18 mouse cellular contexts compared by ENCODE assay signal in the genomic region with DNA sequence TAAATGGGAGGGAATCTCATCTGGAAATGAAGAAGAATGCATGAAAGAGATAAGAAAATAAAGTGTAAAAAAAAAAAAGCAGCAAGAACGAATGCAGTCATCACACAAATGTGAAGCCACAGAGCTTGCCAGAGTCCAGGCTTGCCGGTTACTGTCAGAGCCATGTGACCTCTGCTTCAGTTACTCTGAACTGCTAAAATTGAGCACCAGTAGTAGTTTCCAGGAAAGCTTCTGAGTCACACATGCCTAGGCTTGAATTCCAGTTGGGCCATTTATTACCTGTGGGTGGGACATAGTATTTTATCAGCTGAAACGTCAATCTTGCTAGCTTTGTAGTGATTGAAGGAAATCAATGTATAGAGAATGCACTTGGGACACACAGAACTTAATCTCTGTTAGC. TPM values are rescaled to one million over a fixed set of nuclear protein-coding genes. Genes with fewer than 3 reads are reported as not detected.
A peak's percentile ranks its signal among the peaks of the same experiment; 100 is the strongest.
DNase-seq lines count a peak whose midpoint lies in the region; ATAC-seq and TF ChIP-seq lines count a peak whose summit lies in the region.
"Had no signal": no experiment of that assay in that cellular context is flagged by ENCODE, and none has a peak within 500 bp of the region (broad histone marks: within the 10 kb centered on the region; RNA-seq: fewer than 3 reads in every experiment).

No protein-coding gene starts in this region.

- H3K4me1 ChIP-seq in heart, embryonic 11.5 days (ENCODE audit: control insufficient read depth, insufficient read depth, low read length): no peaks in the 10 kb centered on the region
- peaks cover 7% of the 10 kb centered on the region for H3K4me1 ChIP-seq in embryonic fibroblast, embryonic 13.5 days (ENCODE audit: control insufficient read depth, insufficient read depth, low read length)
- no peaks in the 10 kb centered on the region for H3K4me1 ChIP-seq in stomach, postnatal 0 days (replicated peaks; ENCODE audit: control insufficient read depth, insufficient read depth)
- H3K4me1 ChIP-seq: forebrain, embryonic 15.5 days; kidney, embryonic 15.5 days; liver, embryonic 12.5 days; midbrain, embryonic 13.5 days had no signal

- no peak overlapping the region for H3K4me2 ChIP-seq in heart, embryonic 11.5 days
- no peak overlapping the region for H3K4me2 ChIP-seq in stomach, postnatal 0 days (replicated peaks; ENCODE audit: low read depth)
- H3K4me2 ChIP-seq: forebrain, embryonic 15.5 days; kidney, embryonic 15.5 days; liver, embryonic 12.5 days; midbrain, embryonic 13.5 days had no signal

- H3K27me3 ChIP-seq in heart, embryonic 11.5 days (ENCODE audit: control insufficient read depth, insufficient read depth, low read length): no peaks in the 10 kb centered on the region
- H3K27me3 ChIP-seq in stomach, postnatal 0 days (ENCODE audit: control insufficient read depth, insufficient read depth, low read length): no peaks in the 10 kb centered on the region
- H3K27me3 ChIP-seq: forebrain, embryonic 15.5 days; kidney, embryonic 15.5 days; liver, embryonic 12.5 days; midbrain, embryonic 13.5 days had no signal

- ATAC-seq in heart, embryonic 11.5 days (replicated peaks; ENCODE audit: insufficient number of reproducible peaks, low FRiP score, low TSS enrichment): no peak
- ATAC-seq in stomach, postnatal 0 days (ENCODE audit: low FRiP score, low TSS enrichment): peak; percentile 64
- ATAC-seq: forebrain, embryonic 15.5 days; hindbrain, postnatal 0 days; liver, embryonic 12.5 days; midbrain, embryonic 13.5 days had no signal

- WGBS in heart, embryonic 11.5 days (ENCODE audit: insufficient replicate concordance): 70% methylated on average over 3 of the region's 3 CpGs
- WGBS in stomach, postnatal 0 days: 37% methylated on average over 3 of the region's 3 CpGs

- no peaks in the 10 kb centered on the region for H3K36me3 ChIP-seq in heart, embryonic 11.5 days (ENCODE audit: control insufficient read depth, insufficient read depth, low read length)
- H3K36me3 ChIP-seq in stomach, postnatal 0 days (ENCODE audit: control insufficient read depth, insufficient read depth, low read length): no peaks in the 10 kb centered on the region
- H3K36me3 ChIP-seq: forebrain, embryonic 15.5 days; kidney, embryonic 15.5 days; liver, embryonic 12.5 days; midbrain, embryonic 13.5 days had no signal

- no peak overlapping the region for H3K4me3 ChIP-seq in heart, embryonic 11.5 days (ENCODE audit: low read depth, low read length)
- H3K4me3 ChIP-seq in embryonic fibroblast, embryonic 13.5 days (ENCODE audit: insufficient read depth, low read length): no peak overlapping the region
- H3K4me3 ChIP-seq in stomach, postnatal 0 days (ENCODE audit: low read depth, low read length): no peak overlapping the region
- H3K4me3 ChIP-seq: forebrain, embryonic 15.5 days; heart, adult 2 months; kidney, embryonic 15.5 days; liver, embryonic 12.5 days; midbrain, embryonic 13.5 days had no signal

- H3K27ac ChIP-seq in heart, embryonic 11.5 days (ENCODE audit: low read depth, low read length): no peak overlapping the region
- H3K27ac ChIP-seq in embryonic fibroblast, embryonic 13.5 days (ENCODE audit: insufficient read depth, low read length): peak overlapping the region; percentile 28; the same call in 1 of the 2 replicates
- H3K27ac ChIP-seq in stomach, postnatal 0 days (replicated peaks): no peak overlapping the region
- H3K27ac ChIP-seq: forebrain, embryonic 15.5 days; heart, adult 2 months; hindbrain, postnatal 0 days; kidney, embryonic 15.5 days; liver, embryonic 12.5 days; midbrain, embryonic 13.5 days had no signal

- peak; percentile 91 for DNase-seq in heart, adult 11 months
- peak; percentile 27 for DNase-seq in lung, postnatal 36 days
- no peak for DNase-seq in lung, adult 18-20 months
- DNase-seq in stomach, postnatal 0 days (ENCODE audit: low spot score): peak; percentile 39
- no peak for DNase-seq in layer of hippocampus, adult 9-11 months
- DNase-seq in embryo, embryonic 10.5 days (ENCODE audit: low spot score): no peak
- DNase-seq: cerebellum, postnatal 10 days; embryo, embryonic 11 days; layer of hippocampus, postnatal 36 days; left cerebral cortex, postnatal 4 days had no signal

- TF ChIP-seq POLR2A in embryonic fibroblast, embryonic 13.5 days (IDR thresholded peaks at IDR 0.05; ENCODE audit: low read depth, low read length): no peak

- TF ChIP-seq CTCF in embryonic fibroblast, embryonic 13.5 days (IDR thresholded peaks at IDR 0.05; ENCODE audit: borderline replicate concordance, insufficient read depth, low read length): no peak
- no peak for TF ChIP-seq CTCF in stomach, postnatal 0 days (IDR thresholded peaks at IDR 0.05; ENCODE audit: low read depth)

- no peak for TF ChIP-seq EP300 in stomach, postnatal 0 days (optimal IDR thresholded peaks at IDR 0.05)

- no peak overlapping the region for H3K9ac ChIP-seq in heart, embryonic 11.5 days (ENCODE audit: low read depth, low read length)
- H3K9ac ChIP-seq in stomach, postnatal 0 days (ENCODE audit: low read length): no peak overlapping the region
- H3K9ac ChIP-seq: forebrain, embryonic 15.5 days; kidney, embryonic 15.5 days; liver, embryonic 12.5 days; midbrain, embryonic 13.5 days had no signal

- no peaks in the 10 kb centered on the region for H3K9me3 ChIP-seq in heart, embryonic 11.5 days (replicated peaks; ENCODE audit: control insufficient read depth, low read length)
- H3K9me3 ChIP-seq in stomach, postnatal 0 days (ENCODE audit: control insufficient read depth, low read length): no peaks in the 10 kb centered on the region
- H3K9me3 ChIP-seq: forebrain, embryonic 15.5 days; kidney, embryonic 15.5 days; liver, embryonic 12.5 days; midbrain, embryonic 13.5 days had no signal

RNA-seq across cellular contexts. Expression of a gene that starts 48.2 kb away (rescaled TPM):
- 28.1 and 33.6 TPM in 2 replicates for polyA plus RNA-seq in heart, embryonic 11.5 days (2014; fragmentation: Nextera tagmentation; extraction: Ambion mirVana)
- 24.5 and 25.2 TPM in 2 replicates for polyA plus RNA-seq in embryonic fibroblast, embryonic 13.5 days (2011; ENCODE audit: insufficient read length, low read depth, missing spikeins)
- polyA plus RNA-seq in stomach, postnatal 0 days (2015; fragmentation: Nextera tagmentation; extraction: Ambion mirVana): 20.8 and 29.9 TPM in 2 replicates

Comparison
In these comparisons a context has a peak if more than half of its experiments do, and no peak if none do; other contexts are left out.
1. DNase-seq: peak in heart, adult 11 months (single experiment), lung, postnatal 36 days (single experiment) and stomach, postnatal 0 days (single experiment); none in lung, adult 18-20 months (0 of 2), layer of hippocampus, adult 9-11 months (single experiment) and embryo, embryonic 10.5 days (single experiment).